Mouse (Mus musculus): ENCODE data around the gene Psd. TPM values are rescaled to one million over a fixed set of nuclear protein-coding genes. Genes with fewer than 3 reads are reported as not detected.
A peak's percentile ranks its signal among the peaks of the same experiment; 100 is the strongest.

Gene Psd
- total and polyA plus RNA-seq, 3 experiments: 0.60 to 1.6 (median 0.80) TPM

DNA sequence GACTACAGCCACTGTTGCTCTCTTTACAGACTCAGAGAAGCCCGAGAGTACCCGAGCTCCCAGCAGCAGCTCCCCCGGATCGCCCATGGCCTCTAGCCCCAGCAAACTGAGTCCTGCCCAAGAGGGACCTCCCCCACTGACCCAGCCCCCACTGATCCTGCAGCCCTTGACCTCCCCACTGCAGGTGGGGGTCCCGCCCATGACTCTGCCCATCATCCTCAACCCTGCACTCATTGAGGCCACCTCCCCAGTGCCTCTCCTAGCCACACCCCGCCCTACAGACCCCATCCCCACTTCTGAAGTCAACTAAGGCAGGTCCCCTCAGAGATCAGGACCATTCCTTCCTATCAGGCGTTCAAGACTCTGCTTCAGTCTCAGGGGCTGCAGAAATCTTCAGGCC, 41.3 kb downstream of the Psd start:
- no peak overlapping the region for H3K9ac ChIP-seq (ENCODE audit: low read depth, low read length)
- intact Hi-C loops (cut with DNase I): no loop called here
- DNase-seq: no peak
- H3K79me2 ChIP-seq (replicated peaks; ENCODE audit: control insufficient read depth, insufficient read depth, low read length): no peaks in the 10 kb centered on the region
- WGBS: 89% methylated on average over 7 of the region's 7 CpGs
- H3K4me3 ChIP-seq: no peak overlapping the region
- TF ChIP-seq EP300 (IDR thresholded peaks at IDR 0.05; ENCODE audit: insufficient read depth, low read depth, low read length) (no peak), POLR2A (IDR thresholded peaks at IDR 0.05; ENCODE audit: insufficient read depth, low read depth, low read length) (no peak), CTCF (IDR thresholded peaks at IDR 0.05) (no peak)
- H3K36me3 ChIP-seq (ENCODE audit: control insufficient read depth, insufficient read depth, low read length): no peaks in the 10 kb centered on the region
- no peak overlapping the region for H3K27ac ChIP-seq
- H3K27me3 ChIP-seq (ENCODE audit: control insufficient read depth, insufficient read depth, low read length): no peaks in the 10 kb centered on the region
- no peaks in the 10 kb centered on the region for H3K4me1 ChIP-seq (ENCODE audit: control insufficient read depth, insufficient read depth, low read length)

DNA sequence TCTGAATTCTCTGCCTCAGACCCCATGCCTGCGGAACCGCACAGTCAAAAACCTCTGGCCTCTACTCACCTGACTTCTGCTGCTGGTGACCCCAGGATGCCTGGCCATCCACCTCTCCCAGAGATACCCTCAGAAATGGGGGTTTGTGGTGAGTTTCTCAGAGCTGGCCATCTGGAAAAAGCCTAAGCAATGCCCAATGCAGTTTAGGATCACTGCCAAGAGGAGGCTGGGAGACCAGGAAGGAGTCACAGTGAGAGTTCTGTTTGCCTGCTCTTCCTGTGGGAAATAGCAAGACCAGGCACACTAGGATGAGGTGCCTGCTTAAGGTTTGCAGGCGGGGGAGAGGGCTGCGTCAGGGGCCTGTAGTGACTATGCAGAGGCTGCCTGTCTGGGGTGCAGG, 42.3 kb downstream of the Psd start:
- Histone ChIP-seq H3K36me3 (ENCODE audit: control insufficient read depth, insufficient read depth, low read length) (no peaks in the 10 kb centered on the region), H3K4me3 (no peak overlapping the region), H3K27ac (no peak overlapping the region), H3K27me3 (ENCODE audit: control insufficient read depth, insufficient read depth, low read length) (no peaks in the 10 kb centered on the region), H3K9ac (ENCODE audit: low read depth, low read length) (no peak overlapping the region), H3K79me2 (replicated peaks; ENCODE audit: control insufficient read depth, insufficient read depth, low read length) (no peaks in the 10 kb centered on the region), H3K4me1 (ENCODE audit: control insufficient read depth, insufficient read depth, low read length) (no peaks in the 10 kb centered on the region)
- TF ChIP-seq EP300 (IDR thresholded peaks at IDR 0.05; ENCODE audit: insufficient read depth, low read depth, low read length) (no peak), POLR2A (IDR thresholded peaks at IDR 0.05; ENCODE audit: insufficient read depth, low read depth, low read length) (no peak), CTCF (IDR thresholded peaks at IDR 0.05) (no peak)
- no peak for DNase-seq
- WGBS: 84% methylated on average over 4 of the region's 4 CpGs
- intact Hi-C loops (cut with DNase I): no loop called here

DNA sequence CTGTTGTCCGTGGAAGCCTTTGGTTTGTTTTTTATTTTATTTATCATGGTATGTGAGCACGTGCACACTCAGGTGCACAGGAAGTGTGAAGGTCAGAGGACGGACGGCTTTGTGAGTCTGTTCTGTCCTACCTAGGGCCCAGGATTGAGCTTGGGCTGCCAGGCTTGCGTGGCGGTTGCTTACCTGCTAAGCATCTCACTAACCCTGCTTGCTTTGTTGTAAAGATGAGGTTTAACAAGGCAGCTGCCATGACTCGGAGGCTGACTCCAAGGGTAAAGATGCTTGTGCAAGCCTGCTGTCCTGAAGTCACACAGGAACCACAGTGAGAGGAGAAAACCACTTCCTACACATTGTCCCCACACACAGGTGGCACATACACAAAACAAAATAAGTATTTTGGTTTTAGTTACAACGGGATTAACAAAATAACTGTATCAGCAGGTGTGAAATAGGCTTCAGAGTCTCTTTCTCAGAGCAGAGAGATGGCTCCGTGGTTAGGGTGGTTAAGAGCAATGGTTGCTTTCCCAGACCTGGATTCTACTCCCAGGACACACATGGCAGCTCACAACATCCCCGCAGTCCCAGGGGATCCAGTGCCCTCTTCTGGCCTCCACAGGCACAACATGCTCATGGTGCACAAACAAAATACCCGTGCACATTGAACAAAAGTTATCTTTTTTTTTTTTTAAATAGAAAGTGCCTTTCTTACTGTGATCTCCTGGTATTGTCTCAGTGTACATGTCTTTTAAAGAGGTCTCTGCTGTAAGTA, 44.7 kb downstream of the Psd start:
- Histone ChIP-seq H3K27me3 (ENCODE audit: control insufficient read depth, insufficient read depth, low read length) (no peaks in the 10 kb centered on the region), H3K4me1 (ENCODE audit: control insufficient read depth, insufficient read depth, low read length) (no peaks in the 10 kb centered on the region), H3K27ac (no peak overlapping the region), H3K9ac (ENCODE audit: low read depth, low read length) (no peak overlapping the region), H3K4me3 (no peak overlapping the region), H3K36me3 (ENCODE audit: control insufficient read depth, insufficient read depth, low read length) (no peaks in the 10 kb centered on the region), H3K79me2 (replicated peaks; ENCODE audit: control insufficient read depth, insufficient read depth, low read length) (no peaks in the 10 kb centered on the region)
- intact Hi-C loops (cut with DNase I): no loop called here
- DNase-seq: no peak
- no peak for TF ChIP-seq POLR2A (IDR thresholded peaks at IDR 0.05; ENCODE audit: insufficient read depth, low read depth, low read length)
- TF ChIP-seq EP300 (IDR thresholded peaks at IDR 0.05; ENCODE audit: insufficient read depth, low read depth, low read length): no peak
- peak; percentile 5; the same call in 1 of the 2 replicates for TF ChIP-seq CTCF (IDR thresholded peaks at IDR 0.05)
- WGBS: 96% methylated on average over 11 of the region's 11 CpGs

DNA sequence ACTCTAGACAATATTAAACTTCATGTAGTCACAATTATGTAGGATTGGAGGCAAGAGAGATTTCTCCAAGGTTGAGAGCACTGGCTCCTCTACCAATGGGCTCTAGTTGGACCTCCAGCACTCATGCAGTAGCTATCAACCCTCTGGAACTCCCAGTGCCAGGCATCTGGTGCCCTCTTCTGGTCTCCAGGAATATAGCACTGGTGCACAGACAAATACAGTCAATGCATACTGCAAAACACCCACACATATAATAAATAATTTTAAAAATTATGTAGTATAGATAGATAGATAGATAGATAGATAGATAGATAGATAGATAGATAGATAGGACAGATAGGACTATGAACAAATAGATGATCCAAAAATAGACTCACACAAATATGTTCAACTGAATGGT, 51.6 kb downstream of the Psd start:
- H3K79me2 ChIP-seq (replicated peaks; ENCODE audit: control insufficient read depth, insufficient read depth, low read length): no peaks in the 10 kb centered on the region
- no peak for DNase-seq

DNA sequence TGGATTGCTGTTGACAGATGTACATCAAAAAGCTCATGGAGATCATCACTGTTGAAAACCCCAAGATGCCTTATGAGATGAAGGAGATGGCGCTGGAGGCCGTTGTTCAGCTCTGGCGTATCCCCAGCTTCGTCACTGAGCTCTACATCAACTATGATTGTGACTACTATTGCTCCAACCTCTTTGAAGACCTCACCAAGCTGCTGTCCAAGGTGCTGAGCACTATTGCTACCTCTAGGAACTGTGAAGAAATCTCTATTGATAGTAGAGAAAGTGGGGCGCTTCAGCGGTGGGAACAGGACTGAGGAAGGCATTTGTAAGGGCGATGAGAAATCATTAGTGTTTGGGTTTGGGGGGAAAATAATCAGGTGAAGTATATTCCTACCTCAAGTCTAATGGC, 62.2 kb downstream of the Psd start:
- intact Hi-C loops (cut with DNase I): no loop called here
- no peak overlapping the region for H3K9ac ChIP-seq (ENCODE audit: low read depth, low read length)
- no peaks in the 10 kb centered on the region for H3K27me3 ChIP-seq (ENCODE audit: control insufficient read depth, insufficient read depth, low read length)
- DNase-seq: no peak
- no peak overlapping the region for H3K27ac ChIP-seq
- 93% methylated on average over 7 of the region's 7 CpGs for WGBS
- H3K4me1 ChIP-seq (ENCODE audit: control insufficient read depth, insufficient read depth, low read length): no peaks in the 10 kb centered on the region
- no peaks in the 10 kb centered on the region for H3K79me2 ChIP-seq (replicated peaks; ENCODE audit: control insufficient read depth, insufficient read depth, low read length)
- TF ChIP-seq EP300 (IDR thresholded peaks at IDR 0.05; ENCODE audit: insufficient read depth, low read depth, low read length): no peak
- TF ChIP-seq POLR2A (IDR thresholded peaks at IDR 0.05; ENCODE audit: insufficient read depth, low read depth, low read length): no peak
- no peak for TF ChIP-seq CTCF (IDR thresholded peaks at IDR 0.05)
- H3K4me3 ChIP-seq: no peak overlapping the region
- peaks cover 3% of the 10 kb centered on the region for H3K36me3 ChIP-seq (ENCODE audit: control insufficient read depth, insufficient read depth, low read length)

More for the DNA sequence above, 51.6 kb downstream of the Psd start:
- no peak overlapping the region for H3K4me3 ChIP-seq
- no peaks in the 10 kb centered on the region for H3K27me3 ChIP-seq (ENCODE audit: control insufficient read depth, insufficient read depth, low read length)
- intact Hi-C loops (cut with DNase I): no loop called here
- H3K36me3 ChIP-seq (ENCODE audit: control insufficient read depth, insufficient read depth, low read length): no peaks in the 10 kb centered on the region
- H3K9ac ChIP-seq (ENCODE audit: low read depth, low read length): no peak overlapping the region
- H3K4me1 ChIP-seq (ENCODE audit: control insufficient read depth, insufficient read depth, low read length): no peaks in the 10 kb centered on the region
- TF ChIP-seq POLR2A (IDR thresholded peaks at IDR 0.05; ENCODE audit: insufficient read depth, low read depth, low read length) (no peak), CTCF (IDR thresholded peaks at IDR 0.05) (peak; percentile 69), EP300 (IDR thresholded peaks at IDR 0.05; ENCODE audit: insufficient read depth, low read depth, low read length) (no peak)
- H3K27ac ChIP-seq: no peak overlapping the region

Small RNA genes within 50 kb of the gene (microRNA-seq; reads per million reads assigned to microRNA genes)
- 1.2 to 3.4 reads per million in 2 experiments for gene Mir146b

Other genes with a start within 250 kb of the Psd start
- under 1 TPM; 0.27 to 0.55 TPM for gene Elovl3, start 195.3 kb downstream of the Psd start, total RNA-seq (2021)
- 0.31 and 1.6 TPM in 2 replicates for gene Elovl3, start 195.3 kb downstream of the Psd start, polyA plus RNA-seq (2012; rRNA removed)
- gene Pitx3, start 178.8 kb downstream of the Psd start, total RNA-seq (2021): 1 to 10 TPM; 1.2 to 1.8 TPM
- gene Pitx3, start 178.8 kb downstream of the Psd start, polyA plus RNA-seq (2012; rRNA removed): 0.39 and 0.82 TPM in 2 replicates
- 10 to 100 TPM; 39.9 to 40.0 TPM for gene Gbf1, start 174.6 kb downstream of the Psd start, total RNA-seq (2021)
- 49.3 and 52.1 TPM in 2 replicates for gene Gbf1, start 174.6 kb downstream of the Psd start, polyA plus RNA-seq (2012; rRNA removed)
- 10 to 100 TPM; 18.3 to 20.4 TPM for gene Nfkb2, start 22.8 kb downstream of the Psd start, total RNA-seq (2021)
- gene Nfkb2, start 22.8 kb downstream of the Psd start, polyA plus RNA-seq (2012; rRNA removed): 22.1 and 22.6 TPM in 2 replicates
- gene Fbxl15, start 1.0 kb upstream of the Psd start, total RNA-seq (2021): 1 to 10 TPM; 5.3 TPM
- 5.3 and 8.0 TPM in 2 replicates for gene Fbxl15, start 1.0 kb upstream of the Psd start, polyA plus RNA-seq (2012; rRNA removed)
- 10 to 100 TPM; 79.8 to 91.3 TPM for gene Cuedc2, start 11.5 kb upstream of the Psd start, total RNA-seq (2021)
- 58.7 and 73.5 TPM in 2 replicates for gene Cuedc2, start 11.5 kb upstream of the Psd start, polyA plus RNA-seq (2012; rRNA removed)
- gene Mfsd13a, start 14.0 kb upstream of the Psd start, total RNA-seq (2021): 1 to 10 TPM; 2.6 to 3.1 TPM
- 3.2 and 4.5 TPM in 2 replicates for gene Mfsd13a, start 14.0 kb upstream of the Psd start, polyA plus RNA-seq (2012; rRNA removed)
- under 1 TPM; 0.34 to 0.43 TPM for gene 2310034G01Rik, start 23.1 kb upstream of the Psd start, total RNA-seq (2021)
- gene 2310034G01Rik, start 23.1 kb upstream of the Psd start, polyA plus RNA-seq (2012; rRNA removed): 0.66 and 0.73 TPM in 2 replicates
- gene Actr1a, start 68.6 kb upstream of the Psd start, total RNA-seq (2021): 10 to 100 TPM; 82.1 to 90.5 TPM
- gene Actr1a, start 68.6 kb upstream of the Psd start, polyA plus RNA-seq (2012; rRNA removed): 73.3 and 104 TPM in 2 replicates
- 10 to 100 TPM; 10.6 to 11.0 TPM for gene Sufu, start 69.7 kb upstream of the Psd start, total RNA-seq (2021)
- gene Sufu, start 69.7 kb upstream of the Psd start, polyA plus RNA-seq (2012; rRNA removed): 8.7 and 9.0 TPM in 2 replicates
- 10 to 100 TPM; 39.2 to 39.8 TPM for gene Trim8, start 174.5 kb upstream of the Psd start, total RNA-seq (2021)
- gene Trim8, start 174.5 kb upstream of the Psd start, polyA plus RNA-seq (2012; rRNA removed): 17.2 and 24.1 TPM in 2 replicates
- 10 to 100 TPM; 36.1 to 43.4 TPM for gene Arl3, start 246.0 kb upstream of the Psd start, total RNA-seq (2021)
- 38.3 and 57.0 TPM in 2 replicates for gene Arl3, start 246.0 kb upstream of the Psd start, polyA plus RNA-seq (2012; rRNA removed)
- gene Sfxn2, start 246.2 kb upstream of the Psd start, total RNA-seq (2021): 1 to 10 TPM; 2.4 to 3.6 TPM
- gene Sfxn2, start 246.2 kb upstream of the Psd start, polyA plus RNA-seq (2012; rRNA removed): 2.3 and 2.7 TPM in 2 replicates

Measured in heart, adult 2 months (tissue).